Mouse (Mus musculus) intestine, embryonic 14.5 days (tissue): Measurements from ENCODE around the gene Arid5a. TPM values are rescaled to one million over a fixed set of nuclear protein-coding genes. Genes with fewer than 3 reads are reported as not detected.

ENCODE experiments used
- ATAC-seq: fragments of 200-750 bp; cut with Nextera tagmentation; replicated peaks from 2 replicates; pipeline ENCODE4 v1.8.0; 2017; ENCODE audit warnings: low read depth, moderate number of reproducible peaks, moderate TSS enrichment, moderate library complexity; ENCODE audit not compliant: low FRiP score, low TSS enrichment
- DNase-seq: peaks from one replicate; pipeline ENCODE4 v3.0.0-alpha.2; 2018; ENCODE audit warnings: low spot score
- H3K27ac ChIP-seq: fragments of 300-500 bp; sonication (generic); 2 replicates; pipeline ENCODE4 v1.5.1; 2014; ENCODE audit warnings: low read depth, mild to moderate bottlenecking, control low read depth
- H3K27me3 ChIP-seq: fragments of 300-500 bp; sonication (generic); replicated peaks from 2 replicates; pipeline ENCODE4 v1.6.1; 2014; ENCODE audit warnings: low read length, control low read depth; ENCODE audit not compliant: control insufficient read depth, insufficient read depth
- H3K36me3 ChIP-seq: fragments of 300-500 bp; sonication (generic); 2 replicates; pipeline ENCODE4 v1.6.1; 2014; ENCODE audit warnings: low read length, control low read depth; ENCODE audit not compliant: control insufficient read depth, insufficient read depth
- H3K4me1 ChIP-seq: fragments of 300-500 bp; sonication (generic); replicated peaks from 2 replicates; pipeline ENCODE4 v1.6.1; 2014; ENCODE audit warnings: low read length, control low read depth, mixed read lengths; ENCODE audit not compliant: control insufficient read depth, insufficient read depth
- H3K4me2 ChIP-seq: fragments of 300-500 bp; sonication (generic); 2 replicates; pipeline ENCODE4 v1.6.1; 2014; ENCODE audit warnings: low read length
- H3K4me3 ChIP-seq: fragments of 300-500 bp; sonication (generic); 2 replicates; pipeline ENCODE4 v1.5.1; 2014; ENCODE audit warnings: low read depth, low read length, control low read depth, mixed read lengths
- H3K9ac ChIP-seq: fragments of 300-500 bp; sonication (generic); 2 replicates; pipeline ENCODE4 v1.6.1; 2014; ENCODE audit warnings: mild to moderate bottlenecking, low read length
- H3K9me3 ChIP-seq: fragments of 300-500 bp; sonication (generic); 2 replicates; pipeline ENCODE4 v1.6.1; 2016; ENCODE audit warnings: low read length, control low read depth; ENCODE audit not compliant: control insufficient read depth
- WGBS: fragments of 180-500 bp; shearing (Covaris S2); extraction: QIAGEN DNeasy Blood & Tissue Kit; methylation state at CpG from one replicate; pipeline ENCODE4 v1.1.7; 2014; 5-methylcytosine and 5-hydroxymethylcytosine counted together
- polyA plus RNA-seq: library from polyadenylated mRNA; unstranded; fragments of >200 nt; fragmentation: Nextera tagmentation; extraction: Ambion mirVana; gene quantifications from 2 replicates; pipeline ENCODE4 v1.2.1, GENCODE M21; 2014

Gene Arid5a
- polyA plus RNA-seq, result 2.2 and 3.2 TPM in 2 replicates

DNA sequence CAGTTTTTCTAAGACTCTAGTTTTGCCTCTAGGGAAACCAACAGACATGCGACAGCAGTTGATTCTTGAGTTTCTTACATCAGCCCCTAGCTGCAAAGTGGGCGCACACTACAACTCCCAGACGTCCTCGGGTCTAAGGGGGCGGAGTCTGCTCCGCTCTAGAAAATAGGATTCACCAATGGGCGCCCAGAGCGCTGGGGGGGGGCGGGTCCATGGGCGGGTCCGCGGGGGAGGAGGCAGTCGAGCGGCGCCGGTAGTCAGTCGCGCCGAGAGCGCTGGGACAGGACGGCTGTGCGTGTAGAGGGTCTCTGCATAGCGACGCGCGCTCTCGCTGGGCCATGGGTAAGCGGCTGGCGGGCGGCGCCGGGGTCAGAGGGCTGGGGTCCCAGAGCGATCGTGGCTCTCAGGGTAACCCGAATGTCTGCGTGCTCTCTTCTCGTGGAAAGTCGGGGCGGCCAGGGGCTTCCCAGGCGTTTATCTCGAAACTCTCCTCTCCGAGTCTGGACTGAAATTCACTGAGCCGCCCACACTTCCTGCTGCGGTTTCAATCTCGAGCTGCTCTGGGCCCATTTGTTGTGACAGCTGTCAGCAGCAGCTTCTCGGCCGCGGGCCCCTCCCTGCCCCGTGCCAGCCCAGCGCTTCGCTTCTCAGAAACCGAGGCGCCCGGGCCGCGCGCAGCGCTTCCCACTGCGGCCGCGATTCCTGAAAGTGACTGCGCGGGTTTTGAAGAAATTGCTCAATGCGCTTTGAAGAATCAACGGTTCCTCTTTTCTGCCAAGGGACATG is at the start of gene Arid5a:
Gene Arid5a (plus strand): TSS at position 239 of the 786 bp plus-strand sequence.
- peak; percentile 85 for ATAC-seq
- H3K27ac ChIP-seq, result no peak within 1 kb of the TSS
- H3K4me1 ChIP-seq, result peaks cover 6% of the 10 kb centered on the region

DNA sequence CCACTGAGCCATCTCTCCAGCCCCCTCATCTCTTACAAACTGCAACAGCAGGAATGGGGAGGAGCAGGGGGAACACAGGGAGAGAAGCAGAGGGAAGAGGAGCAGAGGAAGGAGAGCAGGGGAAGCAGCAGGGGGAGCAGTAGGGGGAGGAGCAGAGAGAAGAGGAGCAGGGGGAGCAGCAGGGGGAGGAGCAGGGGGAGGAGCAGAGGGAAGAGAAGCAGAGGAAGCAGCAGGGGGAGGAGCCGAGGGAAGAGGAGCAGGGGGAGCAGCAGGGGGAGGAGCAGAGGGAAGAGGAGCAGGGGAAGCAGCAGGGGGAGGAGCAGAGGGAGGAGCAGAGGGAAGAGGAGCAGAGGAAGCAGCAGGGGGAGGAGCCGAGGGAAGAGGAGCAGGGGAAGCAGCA is 48.9 kb upstream of the Arid5a start:
- ATAC-seq (no peak), DNase-seq (no peak)
- Histone ChIP-seq H3K9ac (no peak overlapping the region), H3K36me3 (no peaks in the 10 kb centered on the region), H3K4me3 (no peak overlapping the region), H3K9me3 (peaks cover 7% of the 10 kb centered on the region; the same call in 1 of the 2 replicates), H3K27me3 (no peaks in the 10 kb centered on the region), H3K4me1 (no peaks in the 10 kb centered on the region), H3K4me2 (no peak overlapping the region), H3K27ac (no peak overlapping the region)
- 81% methylated on average over 2 of the region's 2 CpGs for WGBS

More for the DNA sequence above, at the start of gene Arid5a:
- H3K4me2 ChIP-seq, result peak within 1 kb of the TSS; percentile 93
- DNase-seq, result peak; percentile 88
- peak within 1 kb of the TSS; percentile 49 for H3K9ac ChIP-seq
- no peaks in the 10 kb centered on the region for H3K9me3 ChIP-seq
- peaks cover 27% of the 10 kb centered on the region for H3K27me3 ChIP-seq
- under 1% methylated on average over 65 of the region's 65 CpGs for WGBS
- H3K36me3 ChIP-seq, result no peaks in the 10 kb centered on the region
- H3K4me3 ChIP-seq, result peak within 1 kb of the TSS; percentile 55

DNA sequence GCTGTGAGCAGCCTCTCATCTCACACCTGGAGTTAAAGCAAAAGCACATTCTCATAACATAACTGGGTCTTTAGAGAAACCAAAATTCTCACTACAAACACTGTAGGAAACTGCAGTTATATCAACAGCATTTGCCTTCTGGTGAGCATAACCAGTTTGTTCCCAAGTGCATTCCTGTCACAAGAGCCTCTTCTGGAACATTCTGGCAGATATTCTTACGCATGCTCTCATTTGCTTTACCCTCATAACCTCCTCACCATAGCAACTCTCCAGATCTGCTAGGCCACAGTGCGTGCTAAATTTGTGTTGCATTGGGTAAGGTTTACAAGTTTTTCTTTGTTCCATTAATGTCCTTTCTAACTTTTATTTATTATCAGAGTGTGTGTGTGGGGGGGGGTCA is 48.3 kb upstream of the Arid5a start:
- H3K4me1 ChIP-seq, result no peaks in the 10 kb centered on the region
- no peak overlapping the region for H3K9ac ChIP-seq
- H3K4me3 ChIP-seq, result no peak overlapping the region
- H3K9me3 ChIP-seq, result peaks cover 7% of the 10 kb centered on the region; the same call in 1 of the 2 replicates
- DNase-seq, result no peak
- no peaks in the 10 kb centered on the region for H3K27me3 ChIP-seq
- no peak overlapping the region for H3K4me2 ChIP-seq
- no peak overlapping the region for H3K27ac ChIP-seq
- ATAC-seq, result no peak
- WGBS, result 99% methylated on average over 2 of the region's 2 CpGs
- H3K36me3 ChIP-seq, result no peaks in the 10 kb centered on the region

DNA sequence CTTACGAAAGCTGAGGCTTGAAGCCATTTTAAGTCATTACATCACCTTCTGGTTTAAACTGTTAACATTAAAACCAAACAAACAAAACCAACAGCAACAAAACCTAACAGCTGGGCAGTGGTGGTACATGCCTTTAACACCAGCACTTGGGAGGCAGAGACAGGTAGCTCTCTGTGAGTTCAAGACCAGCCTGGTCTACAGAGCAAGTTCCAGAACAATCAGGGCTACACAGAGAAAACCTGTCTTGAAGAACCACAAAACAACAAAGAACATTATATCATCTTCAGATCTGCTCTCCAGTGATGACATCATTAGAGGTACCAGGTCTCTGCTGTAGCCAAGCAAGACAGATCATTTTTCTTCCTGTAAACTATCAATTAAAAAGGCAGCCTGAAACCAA is 47.1 kb upstream of the Arid5a start:
- H3K27me3 ChIP-seq, result no peaks in the 10 kb centered on the region
- 93% methylated on average over 1 of the region's 1 CpGs for WGBS

DNA sequence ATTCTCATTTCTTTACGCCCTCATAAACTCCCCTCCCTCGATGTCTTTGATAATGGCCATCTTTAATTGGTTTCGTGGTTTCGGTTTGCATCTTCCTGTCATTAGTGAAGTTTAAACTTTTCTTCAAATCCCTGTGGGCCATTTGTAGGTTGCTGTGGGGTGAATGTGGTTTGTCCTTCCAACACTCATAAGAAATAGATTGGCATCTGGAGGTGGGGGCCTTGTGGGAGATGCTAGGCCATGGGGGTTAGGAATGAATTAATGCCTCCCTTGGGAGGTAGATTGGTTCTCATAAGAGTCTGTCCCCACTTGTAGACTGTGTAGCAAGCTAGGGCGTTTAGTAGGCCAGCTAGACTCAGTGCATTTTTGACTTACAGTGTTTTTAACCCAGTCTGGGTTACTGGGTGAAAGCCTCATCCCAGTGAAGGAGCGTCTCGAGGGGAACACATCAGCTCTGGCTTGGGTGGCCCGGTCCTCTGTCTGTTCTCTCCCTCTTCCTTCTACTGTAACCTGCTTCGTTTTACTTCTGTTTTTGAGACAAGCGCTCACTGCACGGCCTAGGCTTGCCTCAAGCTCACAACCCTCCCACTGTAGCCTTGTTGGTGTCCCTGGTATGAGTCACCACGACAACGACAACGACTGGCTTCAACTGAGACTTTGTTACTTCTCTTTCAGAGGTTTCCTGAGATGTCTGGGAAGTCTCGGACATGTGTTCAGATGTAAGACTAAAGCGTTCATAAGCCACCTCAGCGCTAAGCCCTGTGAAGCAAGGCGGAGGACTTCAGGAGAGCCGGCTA is 45.6 kb upstream of the Arid5a start:
- Histone ChIP-seq H3K27me3 (no peaks in the 10 kb centered on the region), H3K9ac (no peak overlapping the region), H3K4me1 (no peaks in the 10 kb centered on the region), H3K4me3 (no peak overlapping the region), H3K4me2 (no peak overlapping the region), H3K36me3 (no peaks in the 10 kb centered on the region), H3K27ac (no peak overlapping the region), H3K9me3 (0 out of 2 replicates have a peak, but pooled peaks cover 3% of the 10 kb centered on the region)
- WGBS, result 83% methylated on average over 19 of the region's 19 CpGs
- ATAC-seq (no peak), DNase-seq (no peak)

More for the DNA sequence above, 47.1 kb upstream of the Arid5a start:
- Histone ChIP-seq H3K4me3 (no peak overlapping the region), H3K4me1 (no peaks in the 10 kb centered on the region), H3K9me3 (peaks cover 7% of the 10 kb centered on the region; the same call in 1 of the 2 replicates), H3K36me3 (no peaks in the 10 kb centered on the region), H3K4me2 (no peak overlapping the region), H3K27ac (no peak overlapping the region), H3K9ac (no peak overlapping the region)
- ATAC-seq, result no peak
- no peak for DNase-seq

DNA sequence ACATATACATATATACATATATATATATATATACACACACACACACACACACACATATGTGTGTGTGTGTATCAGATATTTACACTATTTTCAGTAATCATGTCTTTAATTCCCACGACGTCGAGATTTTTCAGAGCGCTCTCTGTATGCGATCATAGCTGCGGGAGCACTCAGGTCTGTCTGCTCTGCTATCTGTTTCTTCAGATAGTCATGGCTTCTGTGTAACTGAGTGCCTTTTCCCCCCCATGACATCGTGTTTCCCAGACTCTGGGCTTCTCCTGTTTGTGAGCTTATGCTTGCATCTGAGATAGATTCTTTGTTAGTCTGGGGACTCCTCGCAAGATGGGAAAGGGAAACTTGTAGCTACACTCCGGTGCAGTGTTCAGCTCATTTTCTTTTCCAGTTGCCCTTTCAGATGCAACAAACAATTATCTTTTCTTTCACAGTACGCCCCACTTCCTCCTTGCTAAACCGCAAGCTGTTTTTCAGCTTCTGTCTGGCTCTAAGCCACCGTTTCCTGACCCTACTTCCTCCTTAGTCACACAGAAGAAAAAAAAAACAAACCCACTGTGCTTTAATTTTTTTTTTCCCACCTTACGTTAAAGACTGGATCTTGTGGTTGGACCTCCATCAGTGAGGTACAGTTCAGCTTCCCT is 43.6 kb upstream of the Arid5a start:
- Histone ChIP-seq H3K9ac (no peak overlapping the region), H3K9me3 (0 out of 2 replicates have a peak, but pooled peaks cover 3% of the 10 kb centered on the region), H3K27ac (peak overlapping the region; percentile 65), H3K36me3 (no peaks in the 10 kb centered on the region), H3K4me2 (no peak overlapping the region), H3K27me3 (no peaks in the 10 kb centered on the region), H3K4me3 (no peak overlapping the region), H3K4me1 (no peaks in the 10 kb centered on the region)
- ATAC-seq, result no peak
- 57% methylated on average over 13 of the region's 13 CpGs for WGBS
- DNase-seq, result no peak

DNA sequence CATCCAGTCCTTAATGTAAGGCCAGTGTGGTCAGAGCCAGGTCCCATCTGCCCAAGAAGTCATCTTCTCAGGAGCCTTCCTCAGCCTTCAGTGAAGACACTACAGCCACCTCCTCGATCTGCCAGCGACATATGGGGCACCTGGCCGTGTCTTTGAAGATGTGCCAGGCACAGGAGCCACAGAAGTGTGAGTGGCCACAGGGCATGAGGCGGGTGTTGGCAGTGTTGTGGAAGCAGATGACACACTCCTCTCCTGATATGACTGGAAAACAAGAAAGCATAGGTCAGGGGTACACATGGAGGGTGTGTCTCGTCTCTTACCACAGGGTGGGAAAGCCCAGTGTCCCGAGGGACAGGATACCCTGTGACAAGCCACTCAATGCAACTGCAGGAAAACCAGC is 41.2 kb upstream of the Arid5a start:
- H3K9ac ChIP-seq, result no peak overlapping the region
- ATAC-seq, result no peak
- peaks cover 13% of the 10 kb centered on the region for H3K4me1 ChIP-seq
- H3K36me3 ChIP-seq, result no peaks in the 10 kb centered on the region
- DNase-seq, result no peak
- no peaks in the 10 kb centered on the region for H3K9me3 ChIP-seq
- H3K4me3 ChIP-seq, result no peak overlapping the region
- no peak overlapping the region for H3K27ac ChIP-seq
- WGBS, result 85% methylated on average over 6 of the region's 6 CpGs
- no peak overlapping the region for H3K4me2 ChIP-seq
- H3K27me3 ChIP-seq, result no peaks in the 10 kb centered on the region

DNA sequence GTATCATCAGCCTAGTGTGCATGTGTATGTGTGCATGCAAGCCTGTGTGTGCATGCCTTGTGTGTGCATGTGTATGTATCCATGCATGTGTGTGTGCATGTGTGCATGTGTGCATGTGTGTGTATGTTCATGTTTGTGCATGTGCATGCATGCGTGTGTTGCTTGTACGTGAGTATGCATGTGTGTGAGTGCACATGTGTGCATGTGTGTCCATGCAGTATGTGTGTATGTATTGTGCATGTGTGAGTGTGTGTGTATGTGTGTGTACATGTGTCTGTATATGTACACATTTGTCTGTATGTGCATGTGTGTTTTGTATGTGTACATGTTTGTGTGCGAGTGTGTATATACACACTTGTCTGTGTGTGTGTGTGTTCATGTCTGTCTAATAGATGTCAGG is 39.9 kb upstream of the Arid5a start:
- Histone ChIP-seq H3K27me3 (no peaks in the 10 kb centered on the region), H3K9ac (no peak overlapping the region), H3K27ac (no peak overlapping the region), H3K4me1 (peaks cover 24% of the 10 kb centered on the region), H3K4me2 (no peak overlapping the region), H3K9me3 (no peaks in the 10 kb centered on the region), H3K36me3 (no peaks in the 10 kb centered on the region), H3K4me3 (no peak overlapping the region)
- DNase-seq (no peak), ATAC-seq (no peak)
- WGBS, result 94% methylated on average over 3 of the region's 3 CpGs
